Mouse (Mus musculus) hindbrain, embryonic 11.5 days (tissue): ENCODE data around the gene Mturn. TPM values are rescaled to one million over a fixed set of nuclear protein-coding genes. Genes with fewer than 3 reads are reported as not detected.

Experiments used
- ATAC-seq: fragments of 200-750 bp; cut with Nextera tagmentation; 2 replicates; pipeline ENCODE4 v1.8.0; 2017; ENCODE audit warnings: mild to moderate bottlenecking, moderate TSS enrichment, moderate library complexity; ENCODE audit not compliant: low FRiP score
- DNase-seq: peaks from one replicate; pipeline ENCODE4 v3.0.0-alpha.2; 2015; ENCODE audit warnings: low spot score
- H3K27ac ChIP-seq: fragments of 300-500 bp; sonication (generic); 2 replicates; pipeline ENCODE4 v1.5.1; 2014; ENCODE audit warnings: mild to moderate bottlenecking, low read depth, low read length
- H3K27me3 ChIP-seq: fragments of 300-500 bp; sonication (generic); 2 replicates; pipeline ENCODE4 v1.6.1; 2014; ENCODE audit warnings: mild to moderate bottlenecking, low read length, moderate library complexity, mixed read lengths; ENCODE audit not compliant: control insufficient read depth, insufficient read depth
- H3K36me3 ChIP-seq: fragments of 300-500 bp; sonication (generic); 2 replicates; pipeline ENCODE4 v1.6.1; 2014; ENCODE audit warnings: mild to moderate bottlenecking, low read length, moderate library complexity, mixed read lengths; ENCODE audit not compliant: control insufficient read depth, insufficient read depth
- H3K4me1 ChIP-seq: fragments of 300-500 bp; sonication (generic); replicated peaks from 2 replicates; pipeline ENCODE4 v1.6.1; 2014; ENCODE audit warnings: low read length, mixed read lengths; ENCODE audit not compliant: control insufficient read depth, insufficient read depth
- H3K4me2 ChIP-seq: fragments of 300-500 bp; sonication (generic); replicated peaks from 2 replicates; pipeline ENCODE4 v1.6.1; 2014; ENCODE audit warnings: mild to moderate bottlenecking, low read depth, low read length
- H3K4me3 ChIP-seq: fragments of 300-500 bp; sonication (generic); 2 replicates; pipeline ENCODE4 v1.5.1; 2014; ENCODE audit warnings: low read depth, low read length
- H3K9ac ChIP-seq: fragments of 300-500 bp; sonication (generic); 2 replicates; pipeline ENCODE4 v1.6.1; 2014; ENCODE audit warnings: low read depth, low read length
- H3K9me3 ChIP-seq: fragments of 300-500 bp; sonication (generic); 2 replicates; pipeline ENCODE4 v1.6.1; 2016; ENCODE audit warnings: low read length; ENCODE audit not compliant: control insufficient read depth
- WGBS: fragments of 180-500 bp; shearing (Covaris S2); extraction: QIAGEN DNeasy Blood & Tissue Kit; methylation state at CpG from one replicate; pipeline ENCODE4 v1.1.7; 2014; 5-methylcytosine and 5-hydroxymethylcytosine counted together
- polyA plus RNA-seq: library from polyadenylated mRNA; unstranded; fragments of >200 nt; fragmentation: Nextera tagmentation; extraction: Ambion mirVana; gene quantifications from 2 replicates; pipeline ENCODE4 v1.2.1, GENCODE M21; 2014

Gene Mturn
- polyA plus RNA-seq, 1 experiment from 2014 or later: 32.4 TPM

- Histone ChIP-seq H3K4me1 (no peaks in the 10 kb centered on the region), H3K27me3 (no peaks in the 10 kb centered on the region), H3K36me3 (no peaks in the 10 kb centered on the region), H3K9me3 (no peaks in the 10 kb centered on the region), H3K4me3 (no peak overlapping the region), H3K4me2 (no peak overlapping the region), H3K9ac (no peak overlapping the region), H3K27ac (no peak overlapping the region)
- DNase-seq: no peak
- 80% methylated on average over 15 of the region's 15 CpGs for WGBS
- ATAC-seq: no peak
Observed at GRCm38 (mm10) chr6:54718779-54719685, 37.6 kb downstream of the Mturn start.

- Histone ChIP-seq H3K27ac (no peak overlapping the region), H3K9me3 (no peaks in the 10 kb centered on the region)
- ATAC-seq: no peak
Observed at GRCm38 (mm10) chr6:54719686-54720310, 38.4 kb downstream of the Mturn start.

GRCm38 (mm10) chr6:54720512-54721251, 39.3 kb downstream of the Mturn start:
- no peaks in the 10 kb centered on the region for H3K4me1 ChIP-seq
- no peak for DNase-seq
- H3K27ac ChIP-seq: no peak overlapping the region
- H3K4me2 ChIP-seq: no peak overlapping the region
- no peak overlapping the region for H3K4me3 ChIP-seq
- no peaks in the 10 kb centered on the region for H3K36me3 ChIP-seq
- no peak for ATAC-seq
- no peak overlapping the region for H3K9ac ChIP-seq
- no peaks in the 10 kb centered on the region for H3K27me3 ChIP-seq
- H3K9me3 ChIP-seq: no peaks in the 10 kb centered on the region
- 90% methylated on average over 9 of the region's 9 CpGs for WGBS

More at GRCm38 (mm10) chr6:54719686-54720310, 38.4 kb downstream of the Mturn start:
- H3K4me1 ChIP-seq: no peaks in the 10 kb centered on the region
- H3K9ac ChIP-seq: no peak overlapping the region
- 37% methylated on average over 14 of the region's 14 CpGs for WGBS
- no peak for DNase-seq
- H3K27me3 ChIP-seq: no peaks in the 10 kb centered on the region
- H3K4me3 ChIP-seq: no peak overlapping the region
- H3K36me3 ChIP-seq: no peaks in the 10 kb centered on the region
- H3K4me2 ChIP-seq: no peak overlapping the region

- Histone ChIP-seq H3K4me3 (no peak overlapping the region), H3K27me3 (no peaks in the 10 kb centered on the region), H3K27ac (no peak overlapping the region), H3K4me1 (no peaks in the 10 kb centered on the region), H3K36me3 (no peaks in the 10 kb centered on the region), H3K9me3 (no peaks in the 10 kb centered on the region), H3K9ac (no peak overlapping the region), H3K4me2 (no peak overlapping the region)
- 97% methylated on average over 4 of the region's 4 CpGs for WGBS
- no peak for DNase-seq
- ATAC-seq: no peak
Observed at GRCm38 (mm10) chr6:54721252-54721635, 39.8 kb downstream of the Mturn start.

GRCm38 (mm10) chr6:54726309-54726708, 44.9 kb downstream of the Mturn start:
- Histone ChIP-seq H3K27me3 (no peaks in the 10 kb centered on the region), H3K4me1 (no peaks in the 10 kb centered on the region), H3K4me3 (no peak overlapping the region), H3K4me2 (no peak overlapping the region), H3K36me3 (no peaks in the 10 kb centered on the region), H3K9ac (no peak overlapping the region), H3K9me3 (no peaks in the 10 kb centered on the region), H3K27ac (no peak overlapping the region)
- ATAC-seq: no peak
- 90% methylated on average over 6 of the region's 6 CpGs for WGBS
- no peak for DNase-seq

- 92% methylated on average over 6 of the region's 6 CpGs for WGBS
- no peak for DNase-seq
- no peaks in the 10 kb centered on the region for H3K9me3 ChIP-seq
Observed at GRCm38 (mm10) chr6:54726796-54727195, 45.4 kb downstream of the Mturn start.

GRCm38 (mm10) chr6:54727416-54727815, 46.0 kb downstream of the Mturn start:
- Histone ChIP-seq H3K9ac (no peak overlapping the region), H3K27ac (no peak overlapping the region), H3K9me3 (no peaks in the 10 kb centered on the region), H3K4me2 (no peak overlapping the region), H3K27me3 (no peaks in the 10 kb centered on the region), H3K4me1 (no peaks in the 10 kb centered on the region), H3K36me3 (no peaks in the 10 kb centered on the region), H3K4me3 (no peak overlapping the region)
- 89% methylated on average over 5 of the region's 5 CpGs for WGBS
- ATAC-seq: no peak
- no peak for DNase-seq

More at GRCm38 (mm10) chr6:54726796-54727195, 45.4 kb downstream of the Mturn start:
- no peak overlapping the region for H3K4me3 ChIP-seq
- H3K9ac ChIP-seq: no peak overlapping the region
- H3K27me3 ChIP-seq: no peaks in the 10 kb centered on the region
- no peaks in the 10 kb centered on the region for H3K4me1 ChIP-seq
- no peaks in the 10 kb centered on the region for H3K36me3 ChIP-seq
- H3K27ac ChIP-seq: no peak overlapping the region
- no peak for ATAC-seq
- H3K4me2 ChIP-seq: no peak overlapping the region

GRCm38 (mm10) chr6:54729451-54730105, 48.2 kb downstream of the Mturn start:
- Histone ChIP-seq H3K4me3 (no peak overlapping the region), H3K9me3 (no peaks in the 10 kb centered on the region), H3K27ac (no peak overlapping the region), H3K9ac (no peak overlapping the region), H3K4me2 (no peak overlapping the region), H3K4me1 (no peaks in the 10 kb centered on the region), H3K36me3 (no peaks in the 10 kb centered on the region), H3K27me3 (no peaks in the 10 kb centered on the region)
- 85% methylated on average over 2 of the region's 2 CpGs for WGBS
- ATAC-seq (no peak), DNase-seq (no peak)
